Mouse (Mus musculus) right cerebral cortex, postnatal 14 days (tissue): ENCODE results near the gene Sema3f.

Source experiments
- DNase-seq: peaks from one replicate; pipeline ENCODE4 v3.0.0; 2022

Gene Sema3f

DNA sequence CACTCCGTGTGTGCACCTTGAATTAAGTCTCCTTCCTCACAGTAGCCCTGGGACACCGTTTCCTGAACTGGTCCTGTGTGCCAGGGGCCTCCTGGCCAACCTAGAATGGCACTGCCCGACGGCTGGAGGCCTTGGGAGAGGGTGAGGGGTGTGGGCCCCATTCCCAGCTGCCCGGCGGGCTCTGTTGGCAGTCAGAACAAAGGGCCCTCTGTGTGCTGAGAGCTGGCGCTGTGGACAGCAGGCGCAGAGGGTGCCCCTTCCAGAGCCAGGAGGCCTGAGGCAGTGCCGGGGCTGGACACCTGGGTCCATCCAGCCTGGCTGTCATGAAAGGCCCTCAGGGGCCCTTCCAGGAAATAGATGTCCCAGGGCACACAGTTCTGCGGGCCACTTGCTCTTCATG lies 50.7 kb downstream of the Sema3f start:
- peak; percentile 54 for DNase-seq

- DNase-seq: no peak
These were observed 52.2 kb downstream of the Sema3f start for GRCm38 (mm10) chr9:107658096-107658495.

DNA sequence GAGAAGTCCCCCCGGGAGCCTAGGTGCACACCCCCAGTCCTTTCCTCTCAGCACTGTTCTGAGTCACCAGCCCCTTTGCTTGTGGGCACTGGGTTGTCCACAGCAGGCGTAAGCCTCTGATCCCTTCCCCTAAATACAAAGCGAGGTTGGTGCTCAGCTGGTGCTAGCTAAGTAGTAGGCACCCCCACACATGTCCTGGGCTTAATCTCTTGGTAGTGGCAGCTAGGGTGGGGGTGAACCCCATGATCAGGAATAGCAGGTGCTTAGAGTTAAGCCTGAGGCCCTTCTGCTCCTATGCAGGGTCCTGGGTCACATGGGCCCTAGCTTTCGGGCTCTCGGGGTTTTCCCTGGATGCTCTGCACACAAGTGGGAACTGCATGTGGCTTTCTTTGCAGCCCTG lies 53.1 kb downstream of the Sema3f start:
- DNase-seq: no peak

DNA sequence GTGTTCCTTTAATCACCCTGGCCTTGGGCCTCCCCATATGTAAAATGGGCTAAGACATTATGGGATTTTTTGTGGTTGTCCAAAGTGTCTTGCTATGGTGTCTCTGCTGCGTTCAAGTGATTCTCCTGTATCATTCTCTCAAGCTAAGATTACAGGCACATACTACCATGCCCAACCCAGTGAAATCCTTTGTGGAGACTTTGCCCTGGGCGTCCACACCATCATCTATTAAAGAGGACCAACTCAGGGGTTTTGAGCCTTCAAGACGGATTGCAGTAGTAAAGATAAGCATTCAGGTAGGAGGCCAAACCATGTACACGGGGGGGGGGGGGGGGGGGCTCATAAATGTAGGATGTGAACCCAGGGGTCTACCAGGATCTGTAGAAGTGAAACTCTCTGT lies 55.7 kb downstream of the Sema3f start:
- DNase-seq: no peak

- no peak for DNase-seq
These were observed 56.8 kb downstream of the Sema3f start for GRCm38 (mm10) chr9:107653474-107653873.

GRCm38 (mm10) chr9:107650708-107651481 lies 59.4 kb downstream of the Sema3f start:
- DNase-seq: no peak

DNA sequence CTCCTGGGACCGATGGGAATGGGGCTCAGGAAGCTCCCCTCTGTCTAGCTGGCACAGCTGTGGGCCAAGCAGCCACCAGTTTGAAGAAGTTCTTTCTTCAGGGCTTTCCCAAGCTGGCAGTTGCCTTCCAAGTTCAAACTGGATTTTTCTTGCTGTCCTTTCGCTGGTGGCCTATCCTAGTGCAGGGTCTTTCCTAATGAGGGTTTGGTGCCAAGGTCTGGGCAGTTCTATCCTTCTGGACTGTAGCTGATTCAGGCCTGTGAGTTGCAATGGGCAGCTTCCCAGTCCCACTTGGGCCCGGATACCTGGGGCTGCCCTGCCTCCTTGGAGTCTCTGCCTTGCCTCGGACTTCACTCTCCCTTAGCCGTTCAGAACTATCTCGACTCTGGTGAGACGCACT lies 60.0 kb downstream of the Sema3f start:
- DNase-seq: no peak

GRCm38 (mm10) chr9:107648767-107649166 lies 61.5 kb downstream of the Sema3f start:
- DNase-seq: no peak

DNA sequence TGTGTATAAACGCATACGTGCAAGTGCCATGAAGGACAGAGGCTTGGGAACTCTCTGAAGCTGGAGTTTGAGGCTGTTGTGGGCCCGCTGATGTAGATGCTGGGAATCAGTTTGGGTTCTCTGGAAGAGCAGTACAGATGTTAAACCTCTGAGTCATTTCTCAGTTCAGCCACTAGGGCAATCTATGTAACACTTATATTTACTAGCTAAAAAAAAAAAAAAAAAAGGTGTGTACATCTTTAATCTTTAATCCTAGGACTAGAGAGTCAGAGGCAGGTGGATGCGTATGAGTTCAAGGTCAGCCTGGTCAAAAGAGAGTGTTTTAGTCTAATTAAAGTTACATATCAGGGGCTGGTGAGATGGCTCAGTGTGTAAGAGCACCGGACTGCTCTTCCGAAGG lies 63.3 kb downstream of the Sema3f start:
- DNase-seq: no peak

DNA sequence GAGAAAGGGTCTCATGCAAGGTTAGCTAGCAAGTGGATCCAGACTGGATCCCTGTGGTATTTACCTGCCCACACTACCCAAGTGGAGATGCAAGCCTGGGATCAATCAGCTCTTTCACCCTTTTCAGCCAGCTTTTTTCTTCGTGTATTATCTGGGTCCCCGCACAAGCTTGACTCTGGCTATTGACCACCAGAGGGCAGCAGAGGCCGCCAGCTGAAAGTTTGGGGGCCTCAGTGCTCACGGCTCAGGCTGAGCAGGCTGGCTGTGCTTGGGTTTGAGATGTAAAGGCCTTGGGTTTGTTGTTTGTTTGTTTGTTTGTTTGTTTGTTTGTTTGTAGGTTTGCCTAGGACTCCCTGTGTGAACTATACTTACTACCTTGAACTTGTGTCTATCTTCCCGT lies 64.7 kb downstream of the Sema3f start:
- DNase-seq: peak; percentile 79

GRCm38 (mm10) chr9:107645153-107645510 lies 65.1 kb downstream of the Sema3f start:
- no peak for DNase-seq

DNA sequence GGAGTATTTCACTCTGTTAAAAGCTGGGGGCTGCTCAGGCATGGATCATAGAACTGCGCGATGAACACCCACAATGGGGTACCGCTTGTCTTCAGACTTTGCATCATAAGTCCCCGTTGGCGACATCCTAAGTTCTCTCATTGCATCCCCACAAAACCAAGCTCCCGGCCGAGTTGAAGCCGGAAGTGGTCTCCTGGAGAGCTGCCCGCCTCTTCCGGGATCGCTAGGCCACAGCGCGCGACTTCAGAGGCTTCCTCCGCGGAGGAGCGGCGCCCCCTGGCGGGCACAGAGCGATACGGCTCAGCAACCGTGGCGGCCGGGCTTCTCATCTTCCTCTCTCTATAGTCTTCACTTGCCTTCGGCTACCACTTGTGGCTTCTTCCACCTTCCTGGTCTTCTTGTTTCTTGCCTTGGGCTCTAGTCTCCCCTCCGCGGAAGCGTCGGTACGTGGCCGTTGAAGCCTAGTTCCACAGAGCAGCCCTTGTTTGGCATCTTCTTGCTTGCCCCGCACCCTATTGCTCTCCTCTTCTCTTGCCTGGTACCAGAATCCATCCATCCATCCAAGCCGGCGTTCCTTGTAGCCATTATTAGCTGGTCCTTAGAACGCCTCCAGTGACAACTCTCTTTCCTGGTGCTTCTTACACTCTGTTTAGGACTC lies 65.7 kb downstream of the Sema3f start:
- peak; percentile 95 for DNase-seq

DNA sequence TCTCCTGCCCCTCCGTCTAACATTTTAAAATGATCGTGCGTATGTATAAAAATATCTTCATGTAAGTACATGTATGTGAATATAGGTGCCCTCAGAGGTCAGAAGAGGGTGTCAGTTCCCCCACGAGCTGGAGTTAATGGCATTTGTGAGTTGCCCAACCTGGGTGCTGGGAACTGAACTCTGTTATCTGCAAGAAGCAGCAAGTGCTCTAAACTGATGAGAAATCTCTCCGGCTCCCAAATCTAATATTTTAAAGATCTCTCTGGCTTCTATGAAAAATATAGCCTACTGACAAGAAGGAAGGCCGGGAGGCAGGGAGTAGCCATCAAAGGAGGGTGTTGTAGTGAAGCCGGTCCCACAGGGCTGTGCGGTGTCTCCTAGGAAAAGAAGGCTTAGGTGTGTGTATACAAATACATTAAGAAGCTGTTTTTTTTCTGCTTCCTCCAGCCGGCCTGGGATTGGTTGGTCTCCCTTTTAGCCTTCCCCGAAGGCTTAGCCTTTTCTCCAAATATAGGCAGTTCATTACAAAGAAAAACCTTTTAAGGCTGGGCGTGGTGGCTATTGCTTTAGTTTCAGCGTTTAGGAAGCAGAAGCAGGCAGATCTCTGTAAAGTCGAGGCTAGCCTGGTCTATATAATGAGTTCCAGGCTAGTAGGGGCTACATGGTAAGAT lies 66.6 kb downstream of the Sema3f start:
- no peak for DNase-seq

DNA sequence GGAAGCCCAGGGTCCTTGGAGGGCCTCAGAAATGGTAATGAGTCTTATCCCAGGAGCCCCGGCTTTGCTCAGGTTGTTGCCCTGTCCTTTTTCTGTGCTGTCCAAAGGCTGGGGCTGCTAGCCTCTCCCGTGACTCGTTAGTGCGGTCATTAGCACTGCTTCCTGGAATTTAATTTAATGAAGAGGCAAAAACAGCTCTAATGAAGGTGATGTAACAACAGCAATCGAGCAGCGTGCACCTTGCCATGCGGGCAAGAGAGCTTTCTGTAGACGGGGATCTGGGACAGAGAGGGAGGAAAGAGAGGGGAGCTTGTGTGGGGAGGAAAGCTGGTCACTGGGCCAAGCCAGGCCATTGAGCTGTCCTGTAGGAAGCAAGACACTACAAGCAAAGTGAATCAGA lies 68.6 kb downstream of the Sema3f start:
- DNase-seq: no peak

GRCm38 (mm10) chr9:107640257-107640772 lies 70.0 kb downstream of the Sema3f start:
- no peak for DNase-seq

DNA sequence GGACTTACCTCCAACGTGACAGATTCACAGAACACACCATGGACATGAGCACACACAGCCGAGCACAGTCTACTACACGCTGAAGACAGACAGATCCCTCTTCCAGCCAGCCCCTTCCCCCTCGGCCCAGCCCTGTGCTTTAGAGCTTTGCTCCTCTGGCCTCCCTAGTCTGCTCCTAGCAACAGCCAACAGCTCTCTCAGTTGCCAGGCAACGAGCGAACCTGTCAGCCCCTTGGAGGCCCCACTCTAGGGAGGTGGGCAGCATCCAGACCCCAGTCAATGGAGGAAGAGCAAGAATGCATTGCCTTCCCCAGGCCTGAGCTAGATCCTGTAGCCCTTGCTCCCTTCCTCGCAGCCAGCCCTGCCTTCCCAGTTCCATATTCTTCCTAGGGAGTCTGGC lies 73.2 kb downstream of the Sema3f start:
- no peak for DNase-seq

DNA sequence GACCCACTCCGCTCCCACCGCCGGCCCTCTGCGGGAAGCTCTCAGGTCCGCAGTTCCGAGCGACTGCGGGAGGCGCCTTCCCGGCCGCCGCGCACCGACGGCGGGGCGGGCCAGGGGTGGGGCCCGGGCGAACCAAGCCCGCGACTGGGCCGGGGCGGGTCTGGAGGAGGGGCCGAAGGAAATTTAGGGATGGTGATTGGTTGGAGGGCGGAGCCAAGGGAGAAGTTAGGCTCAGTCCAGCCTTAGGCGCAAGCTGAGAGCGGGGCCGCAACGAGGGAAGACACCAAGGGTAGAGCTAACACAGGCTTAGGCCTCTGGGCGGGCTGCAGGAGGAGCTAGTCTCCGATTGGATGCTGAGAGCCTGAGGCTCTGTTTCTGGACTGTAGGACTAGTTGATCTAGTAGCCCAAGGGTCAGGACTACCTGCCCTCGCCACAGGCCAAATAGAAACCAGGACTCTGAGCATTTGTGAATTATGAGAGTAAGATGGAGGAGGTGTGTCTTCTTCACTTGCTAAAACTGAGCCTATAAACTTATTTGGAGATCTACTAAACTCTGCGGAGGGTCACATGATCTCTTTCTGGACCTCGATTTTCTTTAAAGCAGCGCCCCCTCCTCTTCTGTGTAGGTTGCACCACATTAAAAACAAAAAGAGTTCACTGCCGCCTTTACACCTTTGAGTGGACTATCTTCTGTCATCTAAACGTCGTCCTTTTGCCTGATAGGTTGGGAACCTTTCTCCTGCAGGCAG lies 74.8 kb downstream of the Sema3f start, which contains the start of gene Gnai2:
Gnai2 (minus strand) TSS at position 89 of the 750 bp plus-strand sequence.
- DNase-seq: peak; percentile 87

- no peak for DNase-seq
These were observed 75.6 kb downstream of the Sema3f start for GRCm38 (mm10) chr9:107634406-107635278.

- no peak for DNase-seq
These were observed 76.4 kb downstream of the Sema3f start for GRCm38 (mm10) chr9:107633661-107634405.

DNA sequence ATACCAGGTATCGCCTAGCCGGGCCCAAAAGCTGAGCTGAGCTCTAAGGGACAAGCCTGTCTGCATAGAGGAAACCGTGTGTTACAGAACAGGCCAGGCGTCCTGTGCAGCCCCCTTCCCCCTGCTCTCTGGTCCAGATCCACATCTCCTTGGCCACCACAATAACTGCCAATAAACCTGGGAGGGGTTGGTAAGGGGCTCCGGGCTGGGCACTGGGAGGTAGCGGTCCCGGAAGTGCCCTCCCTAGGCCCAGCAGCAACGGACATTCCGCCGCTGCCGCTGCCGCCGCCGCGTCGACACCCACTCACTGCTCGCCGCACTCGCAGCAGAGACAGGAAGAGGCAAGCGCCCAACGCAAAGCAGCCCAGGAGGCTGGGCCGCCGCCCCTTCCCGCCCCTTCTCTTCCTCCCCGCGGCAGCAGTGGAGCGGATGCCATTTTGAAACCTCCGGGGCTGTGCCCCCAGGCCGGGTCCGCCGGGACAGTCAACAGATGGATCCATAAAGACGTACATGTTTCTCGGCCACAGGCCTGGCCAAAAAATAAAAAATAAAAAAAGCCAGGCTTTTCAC lies 77.1 kb downstream of the Sema3f start:
- peak; percentile 69 for DNase-seq

- DNase-seq: no peak
These were observed 77.8 kb downstream of the Sema3f start for GRCm38 (mm10) chr9:107632478-107632877.
